Mouse (Mus musculus): ENCODE results near the gene Vmn1r139.
"Not testable (repeated sequence)": the region's sequence is repeated elsewhere in the genome, so short reads cannot be mapped to it uniquely, and the experiment has no call there.

DNA sequence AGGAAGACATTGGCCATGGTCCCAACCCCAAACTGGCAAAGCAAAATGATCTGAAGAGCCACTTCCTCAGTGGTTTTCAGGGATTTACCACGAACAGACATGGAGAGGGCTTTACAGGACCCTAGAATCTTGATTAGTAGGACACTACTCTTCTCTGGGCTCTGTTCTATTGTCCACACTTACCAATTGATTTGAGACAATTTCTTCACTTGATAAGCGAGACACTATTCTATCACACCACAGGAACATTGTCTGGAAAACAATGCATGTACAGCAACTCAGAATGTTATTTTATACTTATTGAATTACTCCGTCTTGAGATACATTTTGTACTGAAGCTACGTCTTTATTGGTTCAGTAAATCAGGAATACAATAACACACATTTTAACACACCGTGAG, 65.8 kb downstream of the Vmn1r139 start, which contains the start of gene Gm10666:
- not testable (repeated sequence) for TF ChIP-seq CTCF (IDR thresholded peaks at IDR 0.05; ENCODE audit: low read depth); EP300 (optimal IDR thresholded peaks at IDR 0.05)
